Mouse (Mus musculus) lung, postnatal 14 days (tissue): Measurements from ENCODE around the gene Ano5.

Experiments used
- DNase-seq: peaks from one replicate; pipeline ENCODE4 v3.0.0; 2021

Ano5 gene

DNA sequence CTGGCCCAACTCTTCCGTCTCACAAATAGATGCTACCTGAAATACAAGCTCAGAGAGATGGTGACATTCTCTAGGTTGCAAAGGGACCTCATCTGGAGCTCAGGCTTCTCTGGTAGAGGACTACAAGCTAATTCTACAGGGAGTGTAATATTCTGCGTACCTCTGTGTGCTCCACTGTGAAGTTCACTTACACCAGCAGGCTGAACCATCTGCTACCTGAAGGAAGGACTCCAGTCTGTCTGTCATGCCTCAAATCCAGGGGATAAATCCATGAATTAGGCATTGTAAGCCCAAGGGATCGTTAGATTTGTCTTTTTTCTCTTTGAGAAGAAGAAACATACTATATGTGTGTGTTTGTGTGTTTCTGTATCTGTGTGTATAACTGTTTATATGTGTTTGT, 120.3 kb downstream of the Ano5 start:
- no peak for DNase-seq

GRCm38 (mm10) chr7:51632543-51633229, 121.9 kb downstream of the Ano5 start:
- DNase-seq = no peak

- no peak for DNase-seq
These were observed 122.5 kb downstream of the Ano5 start for GRCm38 (mm10) chr7:51633230-51633844.
